Mouse (Mus musculus): ENCODE data around the gene Zic1. TPM values are rescaled to one million over a fixed set of nuclear protein-coding genes. Genes with fewer than 3 reads are reported as not detected.

Zic1 gene
- polyA plus RNA-seq, 3 experiments from 2014 or later = not detected

GRCm38 (mm10) chr9:91366999-91367811, 1.6 kb upstream of the Zic1 start:
- no peak for ATAC-seq

GRCm38 (mm10) chr9:91366226-91366998, 802 bp upstream of the Zic1 start:
- no peak for ATAC-seq

- no peak for ATAC-seq
These were observed 574 bp downstream of the Zic1 start for GRCm38 (mm10) chr9:91364971-91365501.

GRCm38 (mm10) chr9:91364127-91364970, 1.3 kb downstream of the Zic1 start:
- ATAC-seq = no peak

GRCm38 (mm10) chr9:91363814-91364126, 1.8 kb downstream of the Zic1 start:
- ATAC-seq = no peak

- no peak for ATAC-seq
These were observed 2.4 kb downstream of the Zic1 start for GRCm38 (mm10) chr9:91363011-91363730.

GRCm38 (mm10) chr9:91361856-91362601, 3.6 kb downstream of the Zic1 start, which contains the start of gene Zic4:
TSS of gene Zic4 (plus strand) at chr9:91362413.
- peak; percentile 54 for ATAC-seq

- no peak for ATAC-seq
These were observed 4.4 kb downstream of the Zic1 start for GRCm38 (mm10) chr9:91361033-91361855.

- no peak for ATAC-seq
These were observed 5.2 kb downstream of the Zic1 start for GRCm38 (mm10) chr9:91360151-91361032.

- ATAC-seq = no peak
These were observed 6.5 kb downstream of the Zic1 start for GRCm38 (mm10) chr9:91358851-91359687.

- no peak for ATAC-seq
These were observed 8.3 kb downstream of the Zic1 start for GRCm38 (mm10) chr9:91357321-91357720.

GRCm38 (mm10) chr9:91356353-91356740, 9.3 kb downstream of the Zic1 start:
- no peak for ATAC-seq

GRCm38 (mm10) chr9:91355629-91356352, 9.8 kb downstream of the Zic1 start:
- ATAC-seq = no peak

- no peak for ATAC-seq
These were observed 10.4 kb downstream of the Zic1 start for GRCm38 (mm10) chr9:91355270-91355589.

- no peak for ATAC-seq
These were observed 11.0 kb downstream of the Zic1 start for GRCm38 (mm10) chr9:91354434-91355269.

- ATAC-seq = no peak
These were observed 11.8 kb downstream of the Zic1 start for GRCm38 (mm10) chr9:91353551-91354433.
